Mouse (Mus musculus): Measurements from ENCODE around the gene Rgl2.

GRCm38 (mm10) chr17:33897114-33897794, 32.1 kb upstream of the Rgl2 start:
- no peak for TF ChIP-seq TAL1 (IDR thresholded peaks at IDR 0.05; ENCODE audit: low read length)
- no peak for TF ChIP-seq GATA1 (IDR thresholded peaks at IDR 0.05; ENCODE audit: low read length)
